Mouse (Mus musculus) monocyte, adult 5-6 weeks (primary cell): Measurements from ENCODE around the gene Hipk2. TPM values are rescaled to one million over a fixed set of nuclear protein-coding genes. Genes with fewer than 3 reads are reported as not detected.

Experiments used
- ATAC-seq: fragments of 153-309, 156-312 bp; replicated peaks from 2 replicates; pipeline ENCODE4 v1.8.0; 2017; ENCODE audit warnings: mild to moderate bottlenecking; ENCODE audit not compliant: low TSS enrichment, insufficient number of reproducible peaks, severe bottlenecking, poor library complexity, low FRiP score
- total RNA-seq: library from RNA; stranded (forward); fragments of 200-1000, 200-491, 200-594 nt; gene quantifications from 3 replicates; pipeline ENCODE4 v1.2.3, GENCODE M21; 2017

The Hipk2 gene
- total RNA-seq, 1 experiment from 2014 or later: 12.4 TPM

- ATAC-seq: no peak
These were observed 61.3 kb downstream of the Hipk2 start for GRCm38 (mm10) chr6:38814690-38815089.

DNA sequence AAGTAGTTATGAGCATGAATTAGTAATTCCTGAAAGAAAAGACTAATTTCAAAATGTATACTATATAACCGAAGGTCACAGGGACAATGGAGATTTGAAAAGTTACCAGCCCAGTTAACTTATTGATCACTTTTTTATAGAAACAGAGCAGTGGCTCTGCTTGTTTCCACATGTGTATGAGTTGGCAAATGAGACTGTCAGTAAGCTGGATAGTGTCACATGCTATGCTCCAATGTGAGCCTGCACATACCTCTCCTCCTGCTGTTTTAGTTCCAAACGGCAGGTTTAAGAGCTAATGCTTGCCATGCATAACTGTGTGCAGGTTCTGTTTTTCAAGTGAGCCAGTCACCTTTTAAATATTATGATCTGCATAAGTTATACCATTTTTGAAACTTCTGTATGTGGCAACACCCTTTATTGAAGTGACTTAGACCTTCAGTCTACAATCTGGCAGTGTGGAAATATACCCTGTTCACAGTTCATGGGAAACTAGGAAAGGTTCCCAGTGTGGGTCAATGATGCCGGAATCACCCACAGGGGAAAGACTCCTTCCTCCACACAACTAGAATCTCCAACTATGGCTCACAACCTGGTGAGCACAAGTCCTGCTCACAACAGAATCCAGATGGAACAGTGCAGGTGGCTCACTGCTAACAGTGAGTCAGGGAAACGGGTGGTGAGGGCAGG is 64.4 kb downstream of the Hipk2 start:
- no peak for ATAC-seq

- ATAC-seq: no peak
These were observed 65.9 kb downstream of the Hipk2 start for GRCm38 (mm10) chr6:38810121-38810475.

GRCm38 (mm10) chr6:38809396-38810120 is 66.4 kb downstream of the Hipk2 start:
- ATAC-seq: no peak

- ATAC-seq: no peak
These were observed 67.6 kb downstream of the Hipk2 start for GRCm38 (mm10) chr6:38808317-38808716.

- no peak for ATAC-seq
These were observed 69.0 kb downstream of the Hipk2 start for GRCm38 (mm10) chr6:38806963-38807445.

DNA sequence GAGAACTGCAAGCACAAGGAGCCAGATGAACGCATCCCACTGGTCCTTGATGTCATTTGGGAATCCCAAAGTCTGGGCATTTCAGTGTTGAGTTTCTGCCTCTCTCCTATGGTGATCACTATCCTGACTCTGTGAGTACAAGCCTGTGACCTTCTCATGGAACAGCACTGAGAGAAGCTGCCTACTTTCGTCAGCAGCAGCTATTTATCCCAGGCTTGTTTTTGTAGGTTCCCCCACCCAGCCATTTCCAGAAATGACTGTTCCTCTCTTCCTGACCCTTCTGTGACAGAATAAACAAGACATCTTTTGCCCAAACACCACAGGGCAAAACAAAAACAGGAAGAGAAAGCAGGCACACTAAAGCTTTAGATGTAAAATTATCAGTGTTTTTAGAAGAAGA is 70.4 kb downstream of the Hipk2 start:
- no peak for ATAC-seq

DNA sequence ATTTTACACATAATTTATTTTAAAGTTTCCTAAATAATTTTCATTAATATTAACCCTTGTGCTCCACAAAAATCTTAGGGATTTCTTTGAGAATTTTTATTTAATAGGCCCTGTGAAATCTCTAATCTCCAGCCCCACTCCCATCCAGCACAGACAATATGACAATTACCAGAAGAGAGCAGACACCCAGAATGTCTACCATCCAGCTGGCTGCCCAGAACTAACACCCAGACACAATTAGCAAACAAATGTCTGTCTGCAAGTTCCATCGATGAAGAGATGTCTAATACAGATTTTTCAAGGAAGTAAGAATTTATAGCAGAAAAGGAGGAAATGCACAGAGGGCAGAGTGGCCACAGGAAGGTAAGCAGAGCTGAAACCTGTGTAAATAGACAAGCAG is 74.7 kb downstream of the Hipk2 start:
- ATAC-seq: no peak

DNA sequence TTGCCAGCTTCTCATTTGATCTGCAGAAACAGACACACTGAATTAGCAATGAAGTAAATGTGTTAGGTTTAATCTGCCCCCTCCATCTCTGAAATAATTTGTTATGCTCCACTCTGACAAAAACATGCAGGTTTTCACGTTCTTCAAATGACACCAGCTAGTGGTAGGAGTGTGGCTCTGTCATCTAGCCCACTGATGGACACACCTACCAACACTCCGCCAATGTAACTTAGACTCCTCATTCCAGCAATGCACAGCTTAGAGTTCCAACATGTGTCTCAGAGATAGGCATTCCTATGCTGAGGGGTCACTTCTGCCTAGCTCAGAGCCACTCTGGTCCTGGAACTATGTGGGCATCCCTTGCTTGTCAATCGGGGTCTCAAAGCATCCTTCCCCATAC is 78.4 kb downstream of the Hipk2 start:
- ATAC-seq: no peak

DNA sequence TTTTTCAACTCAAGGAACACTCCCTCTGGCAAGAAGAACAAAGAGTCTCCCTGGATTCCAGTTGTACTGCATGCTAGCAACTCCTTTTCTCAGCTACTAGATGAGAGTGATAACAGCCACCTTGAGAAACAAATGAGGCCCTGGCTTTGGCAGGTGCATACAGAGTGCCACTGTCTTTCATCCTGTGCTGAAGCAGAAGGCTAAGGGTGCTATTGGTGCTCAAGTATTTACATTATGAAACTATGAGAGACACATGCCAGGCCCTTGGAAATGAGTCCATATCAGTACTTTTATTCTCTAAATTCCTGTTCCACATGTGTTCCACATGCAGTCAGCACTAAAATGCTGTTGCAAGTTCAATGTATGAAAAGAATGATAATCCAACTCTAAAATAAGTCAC is 79.0 kb downstream of the Hipk2 start:
- no peak for ATAC-seq

DNA sequence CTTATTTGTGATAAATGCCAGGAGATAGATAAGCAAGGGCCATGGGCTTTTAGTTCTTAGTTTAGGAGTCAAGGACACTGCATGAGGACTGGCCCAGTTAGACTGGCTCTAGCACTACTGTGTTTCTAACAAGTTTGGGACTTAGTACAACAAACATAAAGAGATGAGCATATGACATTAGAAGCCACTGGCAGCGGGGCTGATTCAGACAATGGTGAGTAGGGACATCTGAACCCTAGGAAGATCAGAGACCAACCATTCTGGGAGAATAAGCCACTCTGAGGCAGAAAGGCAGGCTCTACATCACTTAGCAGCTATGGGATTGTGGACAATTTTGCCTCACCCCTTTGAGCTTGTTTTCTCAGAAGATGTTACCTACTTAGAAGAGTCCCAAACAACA is 79.6 kb downstream of the Hipk2 start:
- no peak for ATAC-seq

GRCm38 (mm10) chr6:38795096-38795816 is 80.7 kb downstream of the Hipk2 start:
- no peak for ATAC-seq

DNA sequence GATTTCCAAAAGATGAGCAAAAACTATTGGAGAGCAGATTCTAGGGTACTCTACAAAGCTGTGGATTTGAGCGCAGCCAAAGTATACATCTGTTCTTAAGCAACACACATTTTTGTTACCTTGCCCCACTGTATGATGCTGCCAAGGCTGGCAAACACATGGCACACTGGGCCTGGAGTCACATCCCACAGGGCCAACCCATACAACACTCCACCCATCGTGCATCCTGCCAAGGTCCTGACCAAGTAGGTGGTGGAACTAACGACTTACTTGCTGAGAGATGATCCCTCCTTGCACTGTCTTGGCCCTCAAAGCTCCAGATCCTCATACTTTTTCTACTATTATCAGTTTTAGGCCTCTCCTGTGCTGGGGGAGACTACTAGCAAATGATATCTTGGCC is 83.0 kb downstream of the Hipk2 start:
- ATAC-seq: no peak

- ATAC-seq: no peak
These were observed 86.6 kb downstream of the Hipk2 start for GRCm38 (mm10) chr6:38789221-38789810.

DNA sequence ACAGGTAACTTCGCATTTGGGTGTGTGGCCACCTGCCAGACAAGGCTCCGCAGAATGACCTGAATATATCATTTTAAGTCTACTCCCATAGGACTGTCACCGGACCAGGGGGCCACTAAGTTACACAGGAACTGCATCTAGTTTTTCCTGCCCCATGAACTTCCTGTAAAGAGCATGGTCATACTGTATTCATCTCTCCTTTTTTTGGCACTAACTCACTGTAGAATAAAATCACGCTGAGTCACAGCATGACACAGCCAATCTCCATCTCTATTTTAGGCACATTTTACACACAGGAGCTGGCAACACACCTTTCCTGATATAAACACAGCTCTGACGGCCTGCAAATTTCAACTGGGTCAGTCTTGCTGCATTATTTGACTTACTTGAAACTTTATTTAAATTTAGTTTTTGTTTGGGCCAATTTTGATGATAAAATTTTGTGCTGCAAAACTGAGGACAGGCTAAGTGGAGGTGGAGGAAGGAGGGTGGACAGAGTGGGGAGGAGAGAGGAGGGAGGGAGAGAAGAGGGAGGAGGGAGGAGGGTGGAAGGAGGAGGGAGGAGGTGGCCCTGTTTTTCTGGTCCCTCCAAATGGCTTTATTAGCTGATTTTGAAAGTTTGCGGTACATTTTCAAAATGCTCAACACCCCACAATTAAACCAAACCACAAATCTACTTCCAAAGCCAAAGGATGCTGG is 88.0 kb downstream of the Hipk2 start:
- no peak for ATAC-seq

- no peak for ATAC-seq
These were observed 88.8 kb downstream of the Hipk2 start for GRCm38 (mm10) chr6:38787134-38787533.

DNA sequence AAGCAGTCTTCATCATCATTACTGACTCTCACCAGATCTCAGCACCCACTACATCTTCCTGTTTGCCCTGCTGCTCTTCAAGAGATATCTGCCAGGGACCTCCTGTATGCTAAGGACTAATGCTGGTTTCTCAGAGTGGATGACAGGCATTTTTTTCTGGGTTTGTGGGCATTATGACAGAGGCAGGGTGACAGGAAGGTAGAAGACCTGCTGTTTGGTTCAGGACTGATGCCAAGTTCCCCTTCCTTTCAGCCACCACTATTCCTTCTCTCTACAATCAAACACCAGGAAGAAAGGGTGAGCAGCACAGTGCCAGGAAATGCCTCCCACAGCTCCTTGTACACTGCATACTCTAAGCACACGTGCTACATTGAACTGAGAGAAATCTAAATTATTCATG is 90.2 kb downstream of the Hipk2 start:
- no peak for ATAC-seq

DNA sequence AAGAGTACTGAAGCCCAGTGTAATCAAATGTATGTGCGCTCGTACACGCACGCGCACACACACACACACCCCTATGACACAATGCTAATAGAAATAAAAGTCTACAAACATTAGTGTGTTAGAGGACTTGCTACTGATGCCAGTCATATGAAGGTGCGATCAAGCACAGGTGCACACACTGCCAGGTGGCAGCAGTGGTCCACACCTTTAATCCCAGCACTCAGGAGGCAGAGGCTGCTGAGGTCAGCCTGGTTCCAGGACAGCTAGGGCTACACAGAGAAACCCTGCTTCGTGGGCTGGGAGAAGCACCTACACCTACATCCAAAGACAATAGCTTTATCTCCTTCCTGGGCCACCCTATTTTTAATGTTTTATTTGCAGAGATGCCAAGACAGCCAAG is 96.6 kb downstream of the Hipk2 start:
- ATAC-seq: no peak

GRCm38 (mm10) chr6:38778887-38779286 is 97.1 kb downstream of the Hipk2 start:
- no peak for ATAC-seq
